Mouse (Mus musculus) megakaryocyte, embryonic 14.5 days (primary cell): Measurements from ENCODE around the gene Frs2. TPM values are rescaled to one million over a fixed set of nuclear protein-coding genes. Genes with fewer than 3 reads are reported as not detected.
"Not testable (repeated sequence)": the region's sequence is repeated elsewhere in the genome, so short reads cannot be mapped to it uniquely, and the experiment has no call there.

Experiments
- H3K27me3 ChIP-seq: replicated peaks from 2 replicates; pipeline ENCODE3; 2012; ENCODE audit warnings: inconsistent platforms
- H3K36me3 ChIP-seq: replicated peaks from 2 replicates; pipeline ENCODE3; 2012; ENCODE audit warnings: low read length, inconsistent platforms, mixed read lengths
- H3K4me1 ChIP-seq: 2 replicates; pipeline ENCODE4 v1.6.1; 2012; ENCODE audit warnings: inconsistent platforms
- H3K4me3 ChIP-seq: replicated peaks from 2 replicates; pipeline ENCODE3; 2012; ENCODE audit warnings: moderate library complexity, mild to moderate bottlenecking, inconsistent platforms
- H3K9me3 ChIP-seq: 2 replicates; pipeline ENCODE4 v1.6.1; 2012; ENCODE audit warnings: inconsistent platforms
- FLI1 ChIP-seq: IDR thresholded peaks from 2 replicates; pipeline ENCODE4 v1.6.1; 2012; ENCODE audit warnings: low read length, inconsistent platforms, mixed read lengths
- GATA1 ChIP-seq: IDR thresholded peaks from 3 replicates; pipeline ENCODE4 v1.6.1; 2012; ENCODE audit warnings: mixed read lengths, low read length, inconsistent platforms, borderline replicate concordance
- polyA plus RNA-seq: library from polyadenylated mRNA; stranded (reverse); fragments of >175 nt; gene quantifications from 2 replicates; pipeline ENCODE4 v1.2.3, GENCODE M21; 2012; ENCODE audit warnings: low replicate concordance; ENCODE audit not compliant: insufficient read depth

Gene Frs2
- polyA plus RNA-seq, 1 experiment, result 1.5 TPM

GRCm38 (mm10) chr10:117049253-117049652 is 99.1 kb downstream of the Frs2 start:
- H3K4me1 ChIP-seq, result peaks cover 12% of the 10 kb centered on the region
- peaks cover 62% of the 10 kb centered on the region for H3K36me3 ChIP-seq
- H3K27me3 ChIP-seq, result peaks cover 6% of the 10 kb centered on the region
- H3K4me3 ChIP-seq, result no peak overlapping the region
- TF ChIP-seq FLI1, result no peak
- TF ChIP-seq GATA1, result no peak
- H3K9me3 ChIP-seq, result no peaks in the 10 kb centered on the region

GRCm38 (mm10) chr10:117045175-117046056 is 102.9 kb downstream of the Frs2 start, which contains the start of gene Lrrc10:
Lrrc10 (plus strand) TSS chr10:117045341.
- H3K4me1 ChIP-seq, result peaks cover 38% of the 10 kb centered on the region

GRCm38 (mm10) chr10:117043497-117044166 is 104.7 kb downstream of the Frs2 start:
- H3K27me3 ChIP-seq, H3K36me3 ChIP-seq: not testable (repeated sequence)
- peak overlapping the region; percentile 1 for H3K4me3 ChIP-seq

More at GRCm38 (mm10) chr10:117045175-117046056, 102.9 kb downstream of the Frs2 start, which contains the start of gene Lrrc10:
- no peak for TF ChIP-seq GATA1
- TF ChIP-seq FLI1, result no peak
- Histone ChIP-seq H3K27me3 (peaks cover 6% of the 10 kb centered on the region), H3K9me3 (no peaks in the 10 kb centered on the region), H3K36me3 (peaks cover 24% of the 10 kb centered on the region), H3K4me3 (no peak within 1 kb of the TSS)

GRCm38 (mm10) chr10:117042295-117042694 is 106.0 kb downstream of the Frs2 start:
- no peak for TF ChIP-seq FLI1
- TF ChIP-seq GATA1, result no peak
- Histone ChIP-seq H3K36me3 (no peaks in the 10 kb centered on the region), H3K4me1 (peaks cover 36% of the 10 kb centered on the region), H3K9me3 (peaks cover 6% of the 10 kb centered on the region), H3K27me3 (peaks cover 6% of the 10 kb centered on the region), H3K4me3 (peak overlapping the region; percentile 77)

More at GRCm38 (mm10) chr10:117043497-117044166, 104.7 kb downstream of the Frs2 start:
- H3K9me3 ChIP-seq, result not testable (repeated sequence)
- peaks cover 36% of the 10 kb centered on the region for H3K4me1 ChIP-seq

GRCm38 (mm10) chr10:117040355-117040754 is 108.0 kb downstream of the Frs2 start:
- peaks cover 9% of the 10 kb centered on the region for H3K9me3 ChIP-seq
- H3K4me1 ChIP-seq, result peaks cover 26% of the 10 kb centered on the region
- H3K36me3 ChIP-seq, result no peaks in the 10 kb centered on the region
- no peak for TF ChIP-seq GATA1
- no peak for TF ChIP-seq FLI1
- peaks cover 2% of the 10 kb centered on the region for H3K27me3 ChIP-seq
- H3K4me3 ChIP-seq, result no peak overlapping the region

- Histone ChIP-seq H3K4me1 (peaks cover 3% of the 10 kb centered on the region; the same call in 1 of the 2 replicates), H3K9me3 (peaks cover 9% of the 10 kb centered on the region), H3K4me3 (peak overlapping the region; percentile 34), H3K36me3 (no peaks in the 10 kb centered on the region), H3K27me3 (peaks cover 15% of the 10 kb centered on the region)
- no peak for TF ChIP-seq FLI1
- peak; percentile 48; the same call in 1 of the 3 replicates for TF ChIP-seq GATA1
Observed at GRCm38 (mm10) chr10:117033785-117034184, 114.5 kb downstream of the Frs2 start.

GRCm38 (mm10) chr10:117031160-117031559 is 117.2 kb downstream of the Frs2 start:
- TF ChIP-seq FLI1, result no peak
- TF ChIP-seq GATA1, result no peak; the same call in 2 of the 3 replicates
- Histone ChIP-seq H3K4me1 (peaks cover 3% of the 10 kb centered on the region; the same call in 1 of the 2 replicates), H3K4me3 (peak overlapping the region; percentile 64)

GRCm38 (mm10) chr10:117026176-117026575 is 122.2 kb downstream of the Frs2 start:
- no peak overlapping the region for H3K4me3 ChIP-seq
- TF ChIP-seq GATA1 (no peak), FLI1 (no peak)

More at GRCm38 (mm10) chr10:117031160-117031559, 117.2 kb downstream of the Frs2 start:
- no peaks in the 10 kb centered on the region for H3K9me3 ChIP-seq
- no peaks in the 10 kb centered on the region for H3K36me3 ChIP-seq
- peaks cover 35% of the 10 kb centered on the region for H3K27me3 ChIP-seq

GRCm38 (mm10) chr10:117025776-117026175 is 122.6 kb downstream of the Frs2 start:
- H3K36me3 ChIP-seq, H3K9me3 ChIP-seq, H3K4me3 ChIP-seq: not testable (repeated sequence)
- Histone ChIP-seq H3K27me3 (peaks cover 67% of the 10 kb centered on the region), H3K4me1 (peaks cover 10% of the 10 kb centered on the region)

More at GRCm38 (mm10) chr10:117026176-117026575, 122.2 kb downstream of the Frs2 start:
- Histone ChIP-seq H3K9me3 (no peaks in the 10 kb centered on the region), H3K36me3 (no peaks in the 10 kb centered on the region), H3K4me1 (peaks cover 10% of the 10 kb centered on the region), H3K27me3 (peaks cover 67% of the 10 kb centered on the region)

- Histone ChIP-seq H3K36me3 (no peaks in the 10 kb centered on the region), H3K27me3 (peaks cover 59% of the 10 kb centered on the region), H3K9me3 (no peaks in the 10 kb centered on the region), H3K4me3 (peak overlapping the region; percentile 82), H3K4me1 (peaks cover 19% of the 10 kb centered on the region)
- TF ChIP-seq GATA1 (no peak), FLI1 (no peak)
Observed at GRCm38 (mm10) chr10:117023693-117024092, 124.6 kb downstream of the Frs2 start.
